Mouse (Mus musculus): ENCODE data around the gene Nkx6-1.

Gene Nkx6-1

GRCm38 (mm10) chr5:101664945-101665615 is at the start of gene Nkx6-1:
Nkx6-1 (minus strand) TSS chr5:101664996.
- no peak for DNase-seq (ENCODE audit: low read depth)

- peak; percentile 7 for DNase-seq (ENCODE audit: low read depth)
Measured at GRCm38 (mm10) chr5:101713064-101713613, 48.3 kb upstream of the Nkx6-1 start.

GRCm38 (mm10) chr5:101703374-101704260 is 38.8 kb upstream of the Nkx6-1 start:
- DNase-seq (ENCODE audit: low read depth), result no peak

GRCm38 (mm10) chr5:101702636-101703035 is 37.8 kb upstream of the Nkx6-1 start:
- DNase-seq (ENCODE audit: low read depth), result no peak

GRCm38 (mm10) chr5:101700607-101701006 is 35.8 kb upstream of the Nkx6-1 start:
- DNase-seq (ENCODE audit: low read depth), result peak; percentile 54

GRCm38 (mm10) chr5:101688581-101688980 is 23.8 kb upstream of the Nkx6-1 start:
- no peak for DNase-seq (ENCODE audit: low read depth)

- DNase-seq (ENCODE audit: low read depth), result no peak
Measured at GRCm38 (mm10) chr5:101683340-101683739, 18.5 kb upstream of the Nkx6-1 start.

- DNase-seq (ENCODE audit: low read depth), result no peak
Measured at GRCm38 (mm10) chr5:101680338-101680737, 15.5 kb upstream of the Nkx6-1 start.

- DNase-seq (ENCODE audit: low read depth), result peak; percentile 50
Measured at GRCm38 (mm10) chr5:101669381-101669780, 4.6 kb upstream of the Nkx6-1 start.

- DNase-seq (ENCODE audit: low read depth), result no peak
Measured at GRCm38 (mm10) chr5:101668475-101668874, 3.7 kb upstream of the Nkx6-1 start.

- DNase-seq (ENCODE audit: low read depth), result no peak
Measured at GRCm38 (mm10) chr5:101668028-101668427, 3.2 kb upstream of the Nkx6-1 start.

GRCm38 (mm10) chr5:101667263-101667990 is 2.6 kb upstream of the Nkx6-1 start:
- DNase-seq (ENCODE audit: low read depth), result no peak

GRCm38 (mm10) chr5:101666713-101667112 is 1.9 kb upstream of the Nkx6-1 start:
- no peak for DNase-seq (ENCODE audit: low read depth)

- no peak for DNase-seq (ENCODE audit: low read depth)
Measured at GRCm38 (mm10) chr5:101666091-101666490, 1.3 kb upstream of the Nkx6-1 start.

GRCm38 (mm10) chr5:101664423-101664921 is 324 bp downstream of the Nkx6-1 start:
- DNase-seq (ENCODE audit: low read depth), result no peak

GRCm38 (mm10) chr5:101663621-101664422 is 974 bp downstream of the Nkx6-1 start:
- DNase-seq (ENCODE audit: low read depth), result no peak

GRCm38 (mm10) chr5:101663176-101663575 is 1.6 kb downstream of the Nkx6-1 start:
- DNase-seq (ENCODE audit: low read depth), result no peak

GRCm38 (mm10) chr5:101662485-101662884 is 2.3 kb downstream of the Nkx6-1 start:
- no peak for DNase-seq (ENCODE audit: low read depth)

- DNase-seq (ENCODE audit: low read depth), result no peak
Measured at GRCm38 (mm10) chr5:101661561-101662211, 3.1 kb downstream of the Nkx6-1 start.

GRCm38 (mm10) chr5:101660666-101661065 is 4.1 kb downstream of the Nkx6-1 start:
- DNase-seq (ENCODE audit: low read depth), result no peak

Data from 416B (cell line).